Mouse (Mus musculus) limb, embryonic 14.5 days (tissue): Measurements from ENCODE around the gene Dennd1a. TPM values are rescaled to one million over a fixed set of nuclear protein-coding genes. Genes with fewer than 3 reads are reported as not detected.

Source experiments
- ATAC-seq: fragments of 200-750 bp; cut with Nextera tagmentation; 2 replicates; pipeline ENCODE4 v1.8.0; 2017; ENCODE audit warnings: low read depth, moderate number of reproducible peaks, moderate TSS enrichment; ENCODE audit not compliant: low FRiP score
- DNase-seq: peaks from one replicate; pipeline ENCODE4 v3.0.0-alpha.2; 2015; ENCODE audit warnings: low spot score
- H3K27ac ChIP-seq: fragments of 300-500 bp; sonication (generic); replicated peaks from 2 replicates; pipeline ENCODE4 v1.5.1; 2014; ENCODE audit warnings: low read depth, mild to moderate bottlenecking, low read length, moderate library complexity, mixed read lengths
- H3K27me3 ChIP-seq: fragments of 300-500 bp; sonication (generic); 2 replicates; pipeline ENCODE4 v1.6.1; 2014; ENCODE audit warnings: low read length, mixed read lengths; ENCODE audit not compliant: control insufficient read depth, insufficient read depth
- H3K36me3 ChIP-seq: fragments of 300-500 bp; sonication (generic); 2 replicates; pipeline ENCODE4 v1.6.1; 2014; ENCODE audit warnings: mild to moderate bottlenecking, low read length, moderate library complexity, mixed read lengths; ENCODE audit not compliant: control insufficient read depth, insufficient read depth
- H3K4me1 ChIP-seq: fragments of 300-500 bp; sonication (generic); 2 replicates; pipeline ENCODE4 v1.6.1; 2014; ENCODE audit warnings: antibody characterized with exemption, low read length, mixed read lengths; ENCODE audit not compliant: control insufficient read depth, insufficient read depth
- H3K4me2 ChIP-seq: fragments of 300-500 bp; sonication (generic); replicated peaks from 2 replicates; pipeline ENCODE4 v1.6.1; 2014; ENCODE audit warnings: low read depth, mild to moderate bottlenecking, low read length, moderate library complexity; ENCODE audit not compliant: severe bottlenecking
- H3K4me3 ChIP-seq: fragments of 300-500 bp; sonication (generic); replicated peaks from 2 replicates; pipeline ENCODE4 v1.5.1; 2014; ENCODE audit warnings: low read length
- H3K9ac ChIP-seq: fragments of 300-500 bp; sonication (generic); 2 replicates; pipeline ENCODE4 v1.6.1; 2014; ENCODE audit warnings: mild to moderate bottlenecking, low read depth, low read length, moderate library complexity; ENCODE audit not compliant: severe bottlenecking
- H3K9me3 ChIP-seq: fragments of 300-500 bp; sonication (generic); 2 replicates; pipeline ENCODE4 v1.6.1; 2016; ENCODE audit warnings: low read length; ENCODE audit not compliant: control insufficient read depth
- POLR2A ChIP-seq: fragments of 200-500 bp; IDR thresholded peaks from 2 replicates; pipeline ENCODE4 v1.8.0; 2012; ENCODE audit warnings: inconsistent platforms, mild to moderate bottlenecking, moderate library complexity, borderline replicate concordance; ENCODE audit not compliant: insufficient read depth, insufficient read length; ENCODE audit errors: extremely low read depth
- whole genome bisulfite sequencing: fragments of 180-500 bp; shearing (Covaris S2); extraction: QIAGEN DNeasy Blood & Tissue Kit; methylation state at CpG from one replicate; pipeline ENCODE4 v1.1.7; 2014; 5-methylcytosine and 5-hydroxymethylcytosine counted together
- polyA plus RNA-seq, 2 experiments: library from polyadenylated mRNA; depleted of rRNA in 1 of 2; stranded (reverse) in 1 of 2; unstranded in 1 of 2; fragments of >200 nt; fragmentation: Nextera tagmentation in 1 of 2; extraction: Ambion mirVana in 1 of 2; gene quantifications; 2 replicates each; pipeline versions ENCODE4 v1.2.1 to v1.2.3; 2012 to 2014

Dennd1a gene
- polyA plus RNA-seq, 2 experiments: 11.8 to 22.9 TPM

- H3K27me3 ChIP-seq: no peaks in the 10 kb centered on the region
- H3K4me2 ChIP-seq: no peak overlapping the region
- no peak overlapping the region for H3K4me3 ChIP-seq
- H3K9me3 ChIP-seq: no peaks in the 10 kb centered on the region
- no peak for DNase-seq
- WGBS: 55% methylated on average over 5 of the region's 5 CpGs
- no peak for ATAC-seq
- 0 out of 2 replicates have a peak, but pooled peaks cover 2% of the 10 kb centered on the region for H3K36me3 ChIP-seq
- no peak overlapping the region for H3K9ac ChIP-seq
- TF ChIP-seq POLR2A: no peak
- H3K4me1 ChIP-seq: no peaks in the 10 kb centered on the region
- no peak overlapping the region for H3K27ac ChIP-seq
These were observed 355.9 kb downstream of the Dennd1a start for GRCm38 (mm10) chr2:37931018-37931930.

GRCm38 (mm10) chr2:37926133-37926503 is 361.1 kb downstream of the Dennd1a start:
- TF ChIP-seq POLR2A: no peak
- no peaks in the 10 kb centered on the region for H3K9me3 ChIP-seq
- no peak overlapping the region for H3K4me3 ChIP-seq
- H3K4me1 ChIP-seq: peaks cover 10% of the 10 kb centered on the region
- H3K27me3 ChIP-seq: no peaks in the 10 kb centered on the region
- ATAC-seq: no peak
- WGBS: 63% methylated on average over 5 of the region's 5 CpGs
- no peak overlapping the region for H3K9ac ChIP-seq
- no peak overlapping the region for H3K4me2 ChIP-seq
- DNase-seq: no peak
- no peaks in the 10 kb centered on the region for H3K36me3 ChIP-seq
- H3K27ac ChIP-seq: no peak overlapping the region

DNA sequence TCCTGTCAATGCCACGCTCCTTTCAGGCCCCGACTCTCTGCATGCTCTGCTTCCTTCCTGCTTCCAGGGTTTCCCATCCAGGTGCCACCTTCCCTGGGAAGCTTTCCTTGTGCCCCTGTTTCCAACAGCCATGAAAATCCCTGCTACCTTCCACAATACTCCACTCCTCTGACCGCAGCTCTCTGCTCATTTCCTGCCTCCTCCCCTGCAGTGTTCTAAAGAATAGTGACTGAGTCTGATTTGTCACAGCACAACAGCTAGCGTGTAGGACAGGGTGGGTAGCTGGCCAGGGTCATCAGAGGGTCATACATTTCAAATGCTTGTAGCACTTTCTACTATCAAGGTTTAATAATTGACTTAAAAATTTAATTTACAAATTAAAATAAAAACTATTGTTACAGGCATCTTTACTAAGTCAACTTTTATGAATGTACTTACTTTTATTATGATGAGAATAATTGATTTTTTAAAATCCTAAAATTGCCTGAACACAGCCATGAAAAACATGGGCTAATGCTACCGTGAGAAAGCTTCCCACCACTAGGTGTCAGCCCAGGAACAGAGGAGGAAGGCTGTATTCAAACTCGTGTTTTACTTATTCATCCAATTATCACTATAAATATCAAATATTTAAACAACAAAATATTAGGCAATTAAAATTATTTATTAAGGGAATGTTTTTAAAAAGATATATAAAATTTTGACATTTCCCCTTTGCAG is 361.6 kb downstream of the Dennd1a start:
- Histone ChIP-seq H3K36me3 (no peaks in the 10 kb centered on the region), H3K9me3 (no peaks in the 10 kb centered on the region), H3K4me2 (no peak overlapping the region), H3K4me3 (no peak overlapping the region), H3K27me3 (no peaks in the 10 kb centered on the region), H3K4me1 (peaks cover 10% of the 10 kb centered on the region), H3K9ac (0 out of 2 replicates have a peak overlapping the region, but pooled peaks have one; percentile 12), H3K27ac (no peak overlapping the region)
- WGBS: 34% methylated on average over 6 of the region's 6 CpGs
- ATAC-seq (peak; percentile 55; the same call in 1 of the 2 replicates), DNase-seq (peak; percentile 56)
- no peak for TF ChIP-seq POLR2A

DNA sequence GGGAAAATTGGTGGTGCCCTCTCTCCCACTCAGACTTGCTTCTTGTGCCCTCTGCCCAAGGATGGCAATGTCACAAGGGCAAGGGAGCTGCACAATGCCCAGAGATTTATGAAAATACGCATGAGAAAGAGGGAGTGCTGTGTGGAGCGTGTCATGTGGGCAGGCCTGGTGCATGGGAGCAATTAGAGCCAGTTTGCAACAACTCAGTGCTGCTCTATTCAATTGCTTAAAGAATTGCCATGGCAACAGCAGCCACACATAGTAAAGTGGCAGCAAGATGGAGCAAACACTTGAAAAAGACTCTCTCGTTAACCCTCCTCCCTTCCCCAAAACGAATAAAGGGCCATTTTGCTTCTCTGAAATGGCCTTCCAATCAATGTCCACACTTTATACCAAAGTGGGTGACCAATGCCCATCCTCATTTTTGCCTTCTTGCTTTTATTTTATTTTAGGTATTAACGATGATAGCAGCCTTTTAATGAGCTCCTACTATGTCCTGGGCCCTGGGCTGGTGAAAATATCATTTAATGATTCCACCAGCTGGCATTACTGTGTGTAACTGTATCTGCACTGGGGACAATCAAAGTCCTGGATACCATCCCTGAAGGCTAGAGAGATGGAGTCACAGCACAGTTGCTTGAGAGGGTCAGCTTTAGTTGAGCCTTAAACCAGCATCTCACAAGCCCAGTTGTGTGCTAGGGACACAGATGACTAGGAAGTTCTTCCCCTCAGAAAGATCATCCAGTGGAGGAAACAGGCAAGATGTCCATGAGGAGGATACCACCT is 378.3 kb downstream of the Dennd1a start:
- Histone ChIP-seq H3K9ac (no peak overlapping the region), H3K36me3 (0 out of 2 replicates have a peak, but pooled peaks cover 4% of the 10 kb centered on the region), H3K4me3 (no peak overlapping the region), H3K27ac (no peak overlapping the region), H3K9me3 (no peaks in the 10 kb centered on the region), H3K4me1 (peaks cover 3% of the 10 kb centered on the region; the same call in 1 of the 2 replicates), H3K4me2 (no peak overlapping the region), H3K27me3 (no peaks in the 10 kb centered on the region)
- ATAC-seq: no peak
- no peak for DNase-seq
- 30% methylated on average over 5 of the region's 5 CpGs for WGBS
- no peak for TF ChIP-seq POLR2A

- H3K4me2 ChIP-seq: no peak overlapping the region
- no peaks in the 10 kb centered on the region for H3K9me3 ChIP-seq
- no peak overlapping the region for H3K4me3 ChIP-seq
- DNase-seq (no peak), ATAC-seq (no peak)
- TF ChIP-seq POLR2A: no peak
- no peaks in the 10 kb centered on the region for H3K27me3 ChIP-seq
- 0 out of 2 replicates have a peak, but pooled peaks cover 4% of the 10 kb centered on the region for H3K36me3 ChIP-seq
- no peak overlapping the region for H3K27ac ChIP-seq
- peaks cover 3% of the 10 kb centered on the region; the same call in 1 of the 2 replicates for H3K4me1 ChIP-seq
- H3K9ac ChIP-seq: no peak overlapping the region
- 63% methylated on average over 3 of the region's 3 CpGs for WGBS
These were observed 378.9 kb downstream of the Dennd1a start for GRCm38 (mm10) chr2:37908296-37908695.
